Mouse (Mus musculus) inflammation-experienced regulatory T-cells, adult 6 months (primary cell): ENCODE measurements around the gene Epha1. TPM values are rescaled to one million over a fixed set of nuclear protein-coding genes. Genes with fewer than 3 reads are reported as not detected.

Source experiments
- ATAC-seq: one replicate; pipeline ENCODE4 v1.8.0; 2017
- polyA plus RNA-seq, 3 experiments: library from polyadenylated mRNA; unstranded; fragments of 100-300 nt; shearing (Covaris generic); gene quantifications; one replicate each; pipeline ENCODE4 v1.2.1; 2017

Gene Epha1
- polyA plus RNA-seq, 3 experiments from 2014 or later, result 0.19 to 0.69 (median 0.67) TPM

- no peak for ATAC-seq
These were observed 19.9 kb downstream of the Epha1 start for GRCm38 (mm10) chr6:42353180-42353579.

GRCm38 (mm10) chr6:42352486-42352846 lies 20.6 kb downstream of the Epha1 start:
- ATAC-seq, result no peak

DNA sequence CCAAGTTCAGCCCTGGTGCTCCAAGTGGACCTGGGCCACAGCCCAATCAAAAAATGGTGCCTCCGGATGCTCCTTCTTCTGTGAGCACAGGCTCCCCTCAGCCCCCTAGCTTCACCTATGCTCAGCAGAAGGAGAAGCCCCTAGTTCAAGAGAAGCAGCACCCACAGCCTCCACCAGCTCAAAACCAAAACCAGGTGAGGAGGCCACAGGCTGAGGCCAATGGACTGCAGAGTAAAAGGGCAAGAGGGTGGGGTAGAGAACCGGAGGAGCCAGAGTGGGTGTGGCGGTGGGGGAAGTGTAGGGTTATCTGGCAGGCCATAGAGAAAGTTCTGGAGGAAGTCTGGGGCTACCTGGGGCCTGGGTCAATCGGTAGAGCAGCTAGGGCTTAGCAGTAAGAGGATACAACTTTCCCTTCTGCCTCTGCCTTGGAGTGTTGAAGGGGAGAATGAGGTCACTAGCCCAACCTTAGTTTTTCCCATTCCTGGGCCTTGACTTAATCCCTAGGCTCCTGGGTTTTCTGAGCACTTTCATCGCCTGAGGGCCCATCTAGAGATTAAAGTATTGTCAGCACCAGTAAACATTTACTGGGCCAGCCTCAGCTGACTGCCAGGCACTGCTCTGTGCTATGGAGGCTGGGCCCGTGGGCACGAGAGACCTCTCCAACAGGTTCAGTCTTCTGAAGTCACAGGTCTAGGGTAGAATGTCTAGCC lies 21.1 kb downstream of the Epha1 start:
- ATAC-seq, result no peak

GRCm38 (mm10) chr6:42350968-42351775 lies 21.9 kb downstream of the Epha1 start:
- ATAC-seq, result no peak

- peak; percentile 4 for ATAC-seq
These were observed 22.8 kb downstream of the Epha1 start for GRCm38 (mm10) chr6:42350021-42350967.

DNA sequence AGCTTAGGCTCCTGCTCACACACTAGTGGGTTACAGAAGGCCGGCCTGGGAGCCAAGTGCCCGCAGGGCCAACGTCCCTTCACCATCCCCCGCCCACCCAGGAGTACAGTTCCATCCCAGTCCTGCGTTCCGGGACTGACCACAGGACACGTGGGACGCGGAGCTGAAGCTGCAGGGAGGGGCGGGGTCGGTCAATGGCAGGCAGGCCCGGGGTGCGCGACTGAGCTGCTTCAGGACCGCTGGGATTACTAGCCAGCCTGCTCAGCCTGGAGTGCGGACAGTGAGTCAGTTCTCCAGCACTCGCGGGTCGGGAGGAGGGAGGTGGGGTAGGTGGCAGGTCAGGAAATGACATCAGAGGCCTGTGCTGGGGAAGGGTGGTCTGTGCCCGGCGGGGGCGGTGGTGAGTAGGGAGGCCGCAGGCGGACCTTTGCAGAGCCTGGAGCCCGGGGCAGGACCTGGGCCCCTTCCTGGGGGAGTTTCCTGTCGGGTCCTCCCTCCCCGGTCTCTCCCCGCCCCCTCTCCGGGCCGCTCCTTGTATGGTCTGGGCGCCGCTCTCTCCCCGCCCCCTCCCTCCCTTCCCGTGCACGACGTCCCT lies 23.5 kb downstream of the Epha1 start, which contains the start of gene Zyx:
Zyx (plus strand) TSS at position 205 of the 595 bp plus-strand sequence.
- peak; percentile 77 for ATAC-seq

- peak; percentile 61 for ATAC-seq
These were observed 24.1 kb downstream of the Epha1 start for GRCm38 (mm10) chr6:42349006-42349425.

GRCm38 (mm10) chr6:42348281-42349005 lies 24.6 kb downstream of the Epha1 start:
- no peak for ATAC-seq

DNA sequence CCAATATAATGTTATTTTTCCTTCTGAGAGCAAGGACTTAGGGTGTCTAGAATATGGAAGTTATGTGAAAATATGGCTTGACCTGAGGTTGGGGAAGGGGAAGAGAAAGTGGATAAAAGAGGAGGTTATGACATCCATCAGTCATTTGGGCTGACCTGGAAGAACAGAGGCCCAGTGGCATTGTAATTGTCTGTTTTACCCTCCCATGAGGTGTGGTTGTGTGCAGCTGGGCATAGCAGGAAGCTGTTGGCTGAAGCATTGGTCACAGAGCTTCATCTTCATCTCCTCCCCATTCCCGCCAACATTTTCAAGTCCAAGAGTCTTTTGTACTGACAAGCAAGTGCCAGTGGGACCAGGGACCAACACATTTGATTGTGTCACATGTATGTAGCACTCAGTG lies 28.8 kb downstream of the Epha1 start:
- no peak for ATAC-seq

- ATAC-seq, result peak; percentile 79
These were observed 29.5 kb downstream of the Epha1 start for GRCm38 (mm10) chr6:42343361-42344120.

DNA sequence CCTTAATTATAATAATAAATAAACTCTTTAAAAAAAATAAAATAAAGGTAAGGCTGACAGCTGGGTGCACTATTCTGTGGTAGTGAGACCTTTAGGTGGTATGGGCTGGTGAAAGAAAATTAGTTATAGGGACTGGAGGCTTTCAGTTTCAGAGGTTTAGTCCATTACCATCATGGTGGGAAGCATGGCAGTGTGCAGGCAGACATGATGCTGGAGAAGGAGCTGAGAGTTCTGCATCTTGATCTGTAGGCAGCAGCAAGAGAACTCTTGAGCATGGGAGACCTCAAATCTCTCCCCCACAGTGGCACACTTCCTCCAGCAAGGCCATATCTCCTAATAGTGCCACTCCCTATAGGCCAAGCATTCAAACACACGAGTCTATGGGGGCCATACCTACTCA lies 30.9 kb downstream of the Epha1 start:
- no peak for ATAC-seq

DNA sequence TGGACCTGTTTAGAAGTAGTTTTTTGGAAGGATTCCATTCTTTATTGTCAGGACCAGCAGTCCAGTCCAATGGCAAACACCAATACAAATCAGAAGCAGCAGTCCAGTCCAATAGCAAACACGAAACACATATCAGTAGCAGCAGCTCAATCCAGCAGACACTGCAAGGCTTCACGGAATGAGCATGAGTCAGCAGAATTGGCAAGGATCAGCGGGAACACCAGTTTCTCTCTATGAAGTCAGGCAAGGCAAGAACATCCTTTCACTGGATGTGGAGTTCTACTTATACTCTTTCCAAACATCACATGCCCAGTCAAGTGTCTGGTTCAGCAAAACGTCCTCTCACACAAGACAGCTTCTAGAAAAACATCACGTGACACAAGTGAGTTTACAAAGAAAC lies 33.1 kb downstream of the Epha1 start:
- no peak for ATAC-seq

DNA sequence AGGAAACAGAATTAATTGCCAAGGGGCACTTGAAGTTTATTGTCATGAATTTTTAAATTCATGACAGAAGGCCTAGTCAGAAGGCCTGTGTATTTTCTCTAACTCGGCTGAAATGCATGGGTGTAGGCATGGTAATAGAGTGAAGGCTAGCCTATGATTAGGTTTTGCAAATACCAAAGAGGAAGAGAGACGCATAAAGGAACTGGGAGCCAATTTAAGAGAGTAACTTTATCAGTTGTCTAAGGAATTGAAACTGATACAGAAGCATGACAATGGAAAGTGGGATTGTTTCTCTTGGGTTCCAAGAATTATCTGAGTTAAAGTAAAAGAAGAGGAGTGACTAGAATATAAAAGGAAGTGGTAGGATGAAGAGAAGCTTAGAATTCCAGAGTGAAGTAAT lies 33.9 kb downstream of the Epha1 start:
- ATAC-seq, result no peak

GRCm38 (mm10) chr6:42330946-42331345 lies 42.1 kb downstream of the Epha1 start:
- no peak for ATAC-seq

GRCm38 (mm10) chr6:42330216-42330615 lies 42.9 kb downstream of the Epha1 start:
- ATAC-seq, result no peak

- ATAC-seq, result no peak
These were observed 44.3 kb downstream of the Epha1 start for GRCm38 (mm10) chr6:42328757-42329156.

- no peak for ATAC-seq
These were observed 46.6 kb downstream of the Epha1 start for GRCm38 (mm10) chr6:42326509-42326908.

DNA sequence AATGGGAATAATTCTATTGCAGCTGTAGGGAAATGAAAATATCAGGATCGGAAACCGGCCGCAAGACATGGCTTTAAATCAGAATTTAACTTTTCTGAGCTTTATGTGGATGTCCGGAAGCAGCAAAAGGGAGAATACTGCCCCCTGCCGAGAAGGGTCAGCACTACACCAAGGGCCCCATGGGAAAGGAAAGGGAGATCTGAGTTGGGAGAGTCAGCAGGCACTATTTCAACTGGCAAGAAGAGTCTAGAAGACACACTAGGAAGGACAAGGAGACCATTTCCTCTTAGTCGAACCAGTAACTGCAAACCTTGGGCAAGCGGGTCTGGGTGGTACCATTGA lies 47.8 kb downstream of the Epha1 start:
- ATAC-seq, result peak; percentile 85

- peak; percentile 60 for ATAC-seq
These were observed 48.4 kb downstream of the Epha1 start, which contains the start of gene Fam131b for GRCm38 (mm10) chr6:42324482-42325267. Gene Fam131b (minus strand): TSS chr6:42324643.

DNA sequence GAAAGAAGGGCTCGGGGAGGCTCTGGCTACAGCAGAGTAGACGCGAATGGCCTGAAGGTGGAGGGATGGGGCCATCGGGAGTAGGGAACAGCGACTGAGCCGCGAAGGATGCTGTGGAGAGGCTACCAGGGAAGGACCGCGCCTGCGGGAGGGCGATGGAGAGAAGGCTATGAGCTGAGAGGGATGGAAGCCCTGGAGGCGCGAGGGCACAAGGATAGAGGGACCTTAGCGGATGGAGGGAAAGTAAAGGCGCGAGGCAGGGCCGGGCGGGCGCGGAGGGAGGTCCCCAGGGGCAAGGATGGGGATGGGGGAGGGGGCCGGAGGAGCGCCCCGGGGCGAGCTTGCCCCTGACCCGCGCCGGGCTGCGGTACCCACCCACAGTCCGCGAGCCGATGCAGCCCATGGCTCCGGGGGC lies 49.0 kb downstream of the Epha1 start:
- peak; percentile 13 for ATAC-seq
